Mouse (Mus musculus) spleen, postnatal 36 days (tissue): ENCODE results near the gene Cyp26a1.

Experiments used
- DNase-seq, 2 experiments: peaks; one replicate each; pipeline ENCODE4 v3.0.0; 2022; ENCODE audit warnings: low spot score in 2 of 2, mixed read lengths in 1 of 2

Gene Cyp26a1

DNA sequence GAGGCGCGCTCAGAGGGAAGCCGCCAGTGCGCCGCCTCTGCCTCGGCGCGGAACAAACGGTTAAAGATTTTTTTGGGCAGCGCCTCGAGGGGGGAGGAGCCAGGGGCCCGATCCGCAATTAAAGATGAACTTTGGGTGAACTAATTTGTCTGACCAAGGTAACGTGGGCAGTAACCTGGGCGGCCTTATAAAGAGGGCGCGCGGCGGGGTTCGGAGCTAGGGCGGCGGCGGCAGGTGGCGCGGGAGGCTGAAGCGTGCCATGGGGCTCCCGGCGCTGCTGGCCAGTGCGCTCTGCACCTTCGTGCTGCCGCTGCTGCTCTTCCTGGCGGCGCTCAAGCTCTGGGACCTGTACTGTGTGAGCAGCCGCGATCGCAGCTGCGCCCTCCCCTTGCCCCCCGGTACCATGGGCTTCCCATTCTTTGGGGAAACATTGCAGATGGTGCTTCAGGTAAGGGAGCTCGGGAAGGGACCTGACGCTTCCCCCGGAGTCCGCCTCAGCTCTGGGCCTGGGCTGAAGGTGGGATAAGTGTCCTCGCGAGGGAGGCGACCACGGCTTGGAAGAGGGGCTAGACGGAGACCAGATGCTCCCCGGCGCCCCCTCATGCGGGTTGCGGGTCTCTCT lies at the start of gene Cyp26a1:
Gene Cyp26a1, plus strand, starts transcription at position 148 of the 622 bp plus-strand sequence.
- no peak for DNase-seq

DNA sequence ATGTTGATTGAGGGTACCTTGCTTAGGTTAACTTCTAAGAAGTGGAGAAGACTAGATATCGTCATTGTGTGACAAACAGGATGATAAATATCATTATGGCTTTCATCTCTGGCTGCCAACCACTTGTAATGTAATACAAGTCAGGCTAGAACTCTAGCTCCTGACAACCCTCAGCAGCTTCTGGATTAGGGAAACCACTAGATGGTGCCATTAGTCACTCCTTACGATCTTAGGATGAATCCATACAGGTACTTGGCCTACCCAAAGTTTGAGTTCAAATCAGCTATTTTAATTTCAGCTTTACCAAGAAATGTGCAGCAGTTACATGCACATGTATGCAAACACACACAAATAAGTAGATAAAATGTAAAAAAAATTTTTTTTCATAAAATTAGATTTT lies 49.6 kb upstream of the Cyp26a1 start:
- DNase-seq = no peak

DNA sequence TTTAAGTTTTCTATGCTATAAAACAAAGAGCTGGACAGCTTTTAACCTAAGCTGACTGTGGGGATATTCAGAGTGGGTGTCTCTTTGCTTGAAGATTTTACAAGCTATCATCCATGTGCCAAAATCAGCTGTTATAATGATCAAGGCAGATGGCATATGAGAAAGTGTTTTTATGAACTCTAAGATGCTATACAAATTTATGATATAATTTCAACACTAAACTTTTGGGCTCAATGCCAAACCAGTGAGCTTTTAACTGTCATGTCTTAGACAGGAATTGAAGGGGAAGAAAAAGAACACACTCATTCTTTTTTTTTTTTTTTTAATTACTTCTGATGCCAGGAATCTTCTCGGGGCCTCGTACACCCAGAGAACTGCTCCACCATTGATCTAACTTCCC lies 47.1 kb upstream of the Cyp26a1 start:
- no peak for DNase-seq

DNA sequence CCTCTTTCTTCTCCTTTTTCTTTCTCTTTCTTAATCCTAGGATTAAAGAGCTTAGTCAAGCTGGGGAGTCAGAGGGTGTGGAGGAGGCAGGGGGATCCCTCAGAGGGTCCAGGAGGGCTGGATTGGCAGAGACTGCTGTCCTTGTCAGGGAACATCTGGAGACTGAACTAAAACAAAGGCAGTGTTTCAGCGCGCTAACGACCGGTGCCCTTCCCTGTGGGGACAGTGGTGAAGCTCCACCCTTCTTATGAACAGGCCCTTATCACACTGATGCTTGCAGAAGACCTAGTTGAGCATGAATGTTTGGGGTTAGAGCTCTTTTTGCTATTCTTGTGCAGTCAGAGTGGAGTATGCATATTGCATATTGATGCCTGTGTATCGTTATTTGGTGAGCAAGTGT lies 43.6 kb upstream of the Cyp26a1 start:
- no peak for DNase-seq

DNA sequence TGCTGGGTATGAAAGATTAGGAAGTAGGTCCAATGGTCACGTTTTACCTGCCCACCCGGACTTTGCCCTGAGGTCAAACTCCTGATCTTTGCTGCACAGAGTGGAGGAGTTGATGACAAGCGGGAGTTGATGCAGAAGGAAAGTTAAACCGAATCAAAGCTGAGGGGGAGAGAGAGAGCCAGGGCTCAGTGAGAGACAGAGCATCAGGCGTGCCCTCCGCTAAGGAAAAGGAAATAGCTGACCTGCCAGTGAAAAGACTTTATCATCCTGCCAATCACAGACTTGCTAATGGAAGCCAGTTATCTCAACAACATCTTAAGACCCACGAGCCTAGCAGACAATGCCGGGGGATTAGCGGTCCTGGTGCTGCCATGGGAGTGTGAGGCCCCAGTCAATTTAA lies 41.2 kb upstream of the Cyp26a1 start:
- no peak for DNase-seq

DNA sequence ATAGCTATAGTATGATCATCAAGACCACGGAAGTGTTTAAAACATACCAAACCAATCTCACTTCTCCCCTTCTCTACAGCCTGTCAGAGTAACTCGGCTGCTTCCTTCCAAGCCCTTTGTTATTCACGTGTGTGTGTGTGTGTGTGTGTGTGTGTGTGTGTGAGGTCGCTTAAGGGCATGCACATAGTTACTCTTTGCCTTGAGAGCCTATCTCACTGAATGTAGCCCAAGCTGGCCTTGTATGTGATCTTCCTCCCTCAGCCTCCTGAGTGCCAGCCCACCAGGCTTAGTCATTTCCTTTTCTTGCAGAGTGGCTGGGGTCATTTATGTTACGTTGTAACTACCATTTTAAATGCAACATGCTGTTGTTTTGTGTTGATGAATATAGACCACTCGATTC lies 32.3 kb upstream of the Cyp26a1 start:
- no peak for DNase-seq

DNA sequence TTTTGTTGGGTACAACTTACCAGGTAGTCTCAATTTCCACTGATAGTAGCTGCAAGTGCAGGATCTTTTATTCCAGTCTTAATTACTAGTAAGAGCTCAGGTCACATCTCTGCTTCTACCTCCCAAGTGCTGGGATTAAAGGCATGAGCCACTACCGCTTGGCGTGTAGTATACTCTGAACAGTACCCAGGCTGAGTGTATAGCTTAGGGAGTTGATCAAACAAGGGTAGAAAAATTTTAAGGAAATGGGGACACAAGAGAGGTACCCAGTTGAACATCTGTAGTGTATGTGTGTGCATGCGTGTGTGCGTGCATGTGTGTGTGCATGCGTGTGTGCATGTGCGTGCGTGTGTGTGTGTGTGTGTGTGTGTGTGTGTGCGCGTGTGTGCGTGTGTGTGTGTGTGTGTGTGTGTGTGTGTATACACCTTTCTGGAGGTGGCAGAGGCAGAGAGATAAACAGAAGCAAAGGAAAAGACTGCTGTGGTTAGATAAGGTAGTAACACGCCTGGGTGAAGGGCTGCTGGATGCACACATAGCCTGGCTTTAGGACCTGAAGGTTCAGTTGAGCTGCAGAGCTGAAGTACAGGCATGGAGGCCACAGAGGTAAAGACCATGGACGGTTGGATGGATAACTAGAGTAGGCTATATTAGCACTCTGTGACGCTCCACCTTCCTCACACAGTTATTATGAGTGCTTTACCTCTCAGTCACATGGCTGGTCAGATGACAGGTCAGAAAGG lies 29.6 kb upstream of the Cyp26a1 start:
- peak; percentile 14 to 53 for DNase-seq

DNA sequence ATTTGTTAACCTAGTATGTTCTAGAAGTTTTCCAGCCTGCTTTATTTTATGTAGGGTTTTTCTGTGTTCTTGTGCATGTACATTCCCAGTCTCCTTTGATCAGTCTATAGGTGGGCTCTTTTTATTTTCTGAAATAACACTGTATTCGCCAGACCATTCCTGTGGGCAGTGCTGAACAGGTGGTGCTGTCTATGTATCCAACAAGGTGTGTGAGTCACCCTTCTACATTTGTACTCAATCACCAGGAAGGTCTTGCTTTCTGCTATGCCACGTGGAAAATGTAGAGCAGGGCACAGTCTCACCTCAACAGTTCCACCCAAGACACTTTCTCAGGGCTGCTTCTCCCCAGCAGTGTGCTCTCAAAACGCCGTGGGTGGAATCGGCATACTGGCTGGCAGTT lies 28.9 kb upstream of the Cyp26a1 start:
- DNase-seq = no peak

DNA sequence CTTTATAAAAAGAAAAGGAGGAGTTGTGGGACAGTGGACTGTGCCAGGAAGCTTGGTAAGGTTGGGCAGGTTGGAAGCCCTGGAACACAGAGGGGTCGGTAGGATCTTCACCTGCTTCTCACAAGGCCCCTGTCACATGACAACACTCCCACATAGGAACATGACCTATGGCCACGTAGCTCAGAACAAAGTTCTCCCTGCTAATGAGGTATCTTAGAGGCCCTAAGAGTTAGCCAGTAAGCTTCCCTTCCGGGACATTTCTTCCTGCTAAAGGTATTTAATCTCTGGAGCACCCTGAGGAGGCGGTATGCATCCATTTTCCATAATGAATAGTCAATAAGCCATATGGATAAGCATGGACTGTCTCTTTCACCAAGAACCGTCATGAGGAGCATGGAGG lies 28.1 kb upstream of the Cyp26a1 start:
- DNase-seq = no peak

DNA sequence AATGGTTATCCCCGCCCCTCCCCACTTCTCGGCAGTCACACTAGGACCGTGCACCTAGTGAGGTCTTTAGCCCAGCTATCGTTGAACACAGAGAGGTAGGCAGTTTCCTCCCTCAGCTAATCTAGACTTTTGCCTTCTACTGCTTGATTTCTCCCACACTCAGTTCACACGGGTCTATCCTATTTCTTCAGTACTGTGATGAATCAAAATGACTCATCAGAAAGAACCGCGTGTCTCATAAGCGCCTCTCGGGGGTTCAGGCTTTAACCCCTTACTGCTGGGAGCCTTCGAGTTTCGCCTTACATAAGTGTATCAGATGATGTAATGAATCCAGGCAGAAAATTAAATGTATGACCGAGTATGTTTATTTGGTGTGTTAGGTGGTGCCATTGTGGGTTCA lies 24.2 kb upstream of the Cyp26a1 start:
- no peak for DNase-seq

DNA sequence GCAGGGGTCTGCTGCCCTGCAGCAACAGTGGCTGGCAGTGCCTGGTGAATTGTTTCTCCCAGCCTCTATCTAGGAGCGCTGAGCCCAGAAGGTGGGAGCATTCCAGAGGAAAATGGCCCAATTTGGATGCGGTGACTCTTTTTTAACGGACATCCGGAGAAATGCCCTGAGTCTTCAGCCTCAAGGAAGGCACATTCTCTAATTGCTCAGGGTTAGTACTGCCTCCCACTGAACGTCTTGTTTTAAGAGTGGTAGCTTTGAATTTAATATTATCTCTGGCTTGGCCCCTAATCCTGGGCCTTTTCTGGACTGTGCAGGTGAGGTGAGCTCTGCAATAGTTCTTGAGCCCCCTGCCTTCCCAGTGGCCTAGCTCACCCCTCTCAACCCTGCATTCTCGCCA lies 12.3 kb upstream of the Cyp26a1 start, which contains the start of gene Cyp26c1:
Gene Cyp26c1, plus strand, starts transcription at position 301 of the 400 bp plus-strand sequence.
- DNase-seq = no peak

DNA sequence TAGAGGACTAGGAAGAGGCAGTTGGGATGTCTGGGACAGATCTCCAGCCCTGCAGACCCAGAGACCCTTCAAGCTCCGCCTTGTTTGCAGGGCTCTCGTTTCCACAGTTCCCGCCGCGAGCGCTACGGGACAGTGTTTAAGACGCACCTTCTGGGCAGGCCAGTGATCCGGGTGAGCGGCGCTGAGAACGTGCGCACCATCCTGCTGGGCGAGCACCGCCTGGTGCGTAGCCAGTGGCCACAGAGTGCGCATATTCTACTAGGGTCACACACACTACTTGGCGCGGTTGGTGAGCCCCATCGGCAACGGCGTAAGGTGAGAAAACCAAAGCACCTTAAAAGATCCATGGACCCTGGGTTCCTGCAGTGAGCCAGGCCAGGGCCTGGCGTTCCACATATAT lies 11.3 kb upstream of the Cyp26a1 start:
- no peak for DNase-seq

DNA sequence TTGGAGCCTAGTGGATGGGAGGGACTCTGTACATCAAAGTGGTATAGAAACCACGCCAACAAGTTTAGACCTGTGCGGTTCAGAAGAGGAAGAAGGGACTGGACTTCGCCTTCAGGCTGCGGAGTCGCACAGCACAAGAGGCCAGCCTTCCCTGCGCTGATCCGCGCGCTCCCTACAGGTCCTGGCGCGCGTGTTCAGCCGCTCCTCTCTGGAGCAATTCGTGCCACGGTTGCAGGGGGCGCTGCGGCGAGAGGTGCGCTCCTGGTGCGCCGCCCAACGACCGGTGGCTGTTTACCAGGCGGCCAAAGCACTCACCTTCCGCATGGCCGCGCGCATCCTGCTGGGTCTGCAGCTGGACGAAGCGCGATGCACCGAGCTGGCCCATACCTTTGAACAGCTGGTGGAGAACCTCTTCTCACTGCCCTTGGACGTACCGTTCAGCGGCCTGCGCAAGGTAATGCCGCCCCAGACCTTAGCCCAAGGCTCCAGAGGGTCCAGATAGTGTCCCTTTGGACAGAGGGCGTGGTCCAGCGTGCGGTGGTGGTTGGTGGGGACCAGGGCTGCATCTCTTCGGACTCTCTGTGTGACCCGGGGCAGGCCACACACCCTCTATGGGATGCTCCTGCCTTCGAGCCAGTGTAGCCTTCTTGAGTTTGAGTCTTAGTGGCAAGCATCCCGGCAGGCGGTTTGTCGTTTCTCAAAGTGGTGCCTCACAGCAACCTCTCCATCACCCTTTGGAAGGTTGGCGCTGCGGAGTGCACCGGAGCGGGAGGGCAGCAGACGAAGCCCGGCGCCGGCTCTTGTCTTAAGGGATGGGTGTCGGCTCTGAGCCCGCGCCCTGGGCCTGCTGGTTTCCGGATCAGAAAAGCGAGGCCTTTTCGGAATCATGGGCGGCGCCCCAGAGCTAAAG lies 10.4 kb upstream of the Cyp26a1 start:
- no peak for DNase-seq

DNA sequence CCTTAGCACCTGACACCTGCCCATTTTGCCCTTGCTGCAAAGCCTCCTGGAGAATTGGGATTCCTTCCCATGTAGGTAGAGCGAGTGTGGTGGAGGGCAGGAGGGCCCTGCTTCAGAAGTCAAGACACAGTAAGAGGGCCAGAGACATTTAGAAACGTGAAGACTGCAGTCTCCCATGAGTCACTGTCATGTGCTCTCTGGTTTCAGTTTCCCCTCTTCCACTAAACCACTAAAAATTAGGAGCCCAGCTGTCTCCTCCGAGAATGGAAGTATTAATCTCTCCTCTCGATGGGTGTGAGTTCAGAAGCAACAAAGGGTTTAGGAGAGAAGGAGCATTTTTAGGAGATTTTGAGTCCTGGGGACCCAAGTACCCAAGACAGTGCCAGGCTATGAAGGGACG lies 8.1 kb upstream of the Cyp26a1 start:
- no peak for DNase-seq

DNA sequence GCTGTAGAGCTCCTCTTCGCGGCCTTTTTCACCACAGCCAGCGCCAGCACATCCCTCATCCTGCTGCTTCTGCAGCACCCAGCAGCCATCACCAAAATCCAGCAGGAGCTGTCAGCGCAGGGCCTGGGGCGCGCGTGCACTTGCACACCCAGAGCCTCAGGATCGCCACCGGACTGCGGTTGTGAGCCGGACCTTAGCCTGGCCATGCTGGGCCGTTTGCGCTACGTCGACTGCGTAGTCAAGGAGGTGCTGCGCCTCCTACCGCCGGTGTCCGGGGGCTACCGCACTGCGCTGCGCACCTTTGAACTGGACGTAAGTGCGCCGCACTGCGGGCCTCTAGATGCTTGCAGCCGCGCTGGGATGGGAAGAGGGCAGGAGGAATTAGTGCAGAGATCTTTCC lies 6.9 kb upstream of the Cyp26a1 start:
- DNase-seq = no peak

DNA sequence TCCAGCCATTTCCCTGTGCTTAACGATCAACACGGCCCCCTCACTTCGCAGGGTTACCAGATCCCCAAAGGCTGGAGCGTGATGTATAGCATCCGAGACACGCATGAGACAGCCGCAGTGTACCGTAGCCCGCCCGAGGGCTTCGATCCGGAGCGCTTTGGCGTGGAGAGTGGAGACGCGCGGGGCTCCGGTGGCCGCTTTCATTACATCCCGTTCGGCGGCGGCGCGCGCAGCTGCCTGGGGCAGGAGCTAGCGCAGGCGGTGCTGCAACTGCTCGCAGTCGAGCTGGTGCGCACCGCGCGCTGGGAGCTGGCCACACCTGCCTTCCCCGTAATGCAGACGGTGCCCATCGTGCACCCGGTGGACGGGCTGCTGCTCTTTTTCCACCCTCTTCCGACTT lies 4.7 kb upstream of the Cyp26a1 start:
- no peak for DNase-seq

DNA sequence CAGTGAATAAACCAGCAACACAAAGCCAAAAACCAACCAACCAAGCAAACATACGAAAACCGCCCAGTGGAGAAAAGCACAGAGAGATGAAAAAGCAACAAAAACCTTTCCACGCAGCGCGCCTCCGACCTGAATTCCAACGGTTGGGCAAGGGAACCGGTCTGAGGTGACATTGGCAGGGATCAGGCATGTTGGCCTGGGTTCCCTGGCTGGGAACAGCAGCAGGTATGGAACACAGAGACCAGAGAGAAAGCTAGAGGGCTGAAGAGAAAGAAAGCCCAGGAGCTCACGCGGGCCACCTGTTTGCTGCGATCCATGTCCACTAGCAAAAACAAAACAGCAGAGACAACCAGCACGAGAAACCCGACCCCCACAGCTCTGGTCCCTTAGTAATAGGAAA lies 2.5 kb upstream of the Cyp26a1 start:
- DNase-seq = no peak

DNA sequence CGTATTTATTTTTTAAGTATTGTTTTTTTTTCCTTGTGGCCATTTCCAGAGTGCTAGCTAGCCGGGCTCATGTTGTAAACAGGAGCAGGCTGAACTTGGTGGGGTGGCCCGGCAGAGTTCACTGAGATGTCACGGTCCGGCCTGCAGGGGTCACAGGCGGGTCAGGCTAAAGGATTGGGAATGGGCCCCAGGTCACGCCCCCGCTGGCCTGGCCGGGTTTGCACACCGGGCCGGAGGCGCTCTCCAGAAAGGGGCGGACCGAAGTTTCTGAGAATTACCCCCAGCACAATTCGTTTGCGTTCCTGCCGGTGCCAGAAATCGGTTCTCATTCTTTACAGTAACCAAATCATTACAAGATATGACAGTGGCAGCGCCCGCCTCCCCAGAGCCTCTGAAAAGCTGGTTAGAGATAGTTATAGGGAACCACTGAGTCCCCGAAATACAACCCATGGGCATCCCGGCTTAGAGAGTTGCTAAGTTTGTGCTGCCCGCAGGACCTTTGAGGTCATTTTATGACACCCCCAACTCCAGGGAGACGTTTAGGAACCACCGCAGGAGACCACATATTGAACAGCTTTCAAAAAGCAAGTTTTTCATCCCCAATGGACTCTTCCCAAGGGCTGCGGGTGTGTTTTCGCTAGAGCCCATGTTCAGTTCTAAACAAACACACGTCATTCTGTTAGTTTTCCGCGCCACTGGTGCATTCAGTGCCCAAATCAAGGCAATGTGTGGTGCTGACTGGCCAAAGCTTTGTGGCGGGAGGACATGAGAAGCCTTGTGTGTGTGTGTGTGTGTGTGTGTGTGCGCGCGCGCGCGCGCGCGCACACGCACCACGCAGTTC lies 1.6 kb upstream of the Cyp26a1 start:
- DNase-seq = no peak

DNA sequence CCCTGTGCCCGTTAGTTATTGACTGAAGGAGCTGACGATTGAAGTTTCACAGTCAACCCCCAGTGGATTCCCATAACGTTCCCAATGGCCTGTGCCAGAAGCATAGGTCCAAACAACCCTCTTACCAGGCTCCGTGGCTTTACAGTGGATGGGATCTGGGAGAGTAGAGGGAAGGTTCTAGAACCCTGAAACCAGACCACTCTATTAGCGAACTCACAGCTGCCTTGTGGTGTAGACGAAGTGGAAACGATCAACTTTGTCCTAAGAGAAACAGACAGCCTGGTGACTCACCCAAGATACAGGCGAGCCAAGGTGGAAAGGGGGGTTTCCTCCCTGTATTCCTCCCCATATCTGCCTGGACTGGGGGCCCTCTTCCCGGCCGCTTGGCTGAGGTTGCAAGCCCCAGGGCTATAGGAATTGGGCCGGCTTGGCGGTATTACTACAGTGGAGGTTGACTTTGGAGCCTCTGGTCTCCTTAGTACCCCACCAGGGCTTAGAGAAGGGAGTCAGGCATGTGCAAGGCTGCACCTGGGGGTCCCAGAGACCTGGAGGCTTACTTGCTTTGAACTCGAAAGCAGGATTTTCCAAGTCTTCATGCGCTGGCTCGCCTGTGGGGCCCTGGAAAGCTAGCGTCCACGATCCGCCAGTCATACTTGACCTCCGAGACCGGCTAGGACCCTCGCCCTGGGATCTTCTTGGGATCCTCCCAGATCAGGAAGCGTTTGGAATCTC lies 829 bp upstream of the Cyp26a1 start:
- no peak for DNase-seq

DNA sequence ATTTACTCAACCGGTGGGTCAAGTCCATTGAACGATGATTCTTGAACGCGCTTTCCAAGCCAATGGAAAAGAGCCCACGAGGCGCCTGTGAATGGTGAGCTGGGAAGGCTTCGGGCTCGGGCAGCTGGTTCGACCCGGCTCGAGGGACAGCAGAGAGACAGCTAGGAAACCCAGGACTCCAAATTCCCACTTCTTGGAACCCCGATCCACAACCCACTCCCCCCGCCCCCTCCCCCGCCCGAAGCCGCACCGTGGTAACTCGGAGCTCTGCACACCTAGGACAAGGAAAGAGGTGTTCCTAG lies 312 bp upstream of the Cyp26a1 start:
- no peak for DNase-seq
